Mouse (Mus musculus) lung, postnatal 0 days (tissue): ENCODE data around the gene Parvb.

Experiments
- CTCF ChIP-seq: IDR thresholded peaks from 2 replicates; pipeline ENCODE4 v1.5.1; 2016; ENCODE audit warnings: antibody characterized with exemption, mild to moderate bottlenecking
- EP300 ChIP-seq: IDR thresholded peaks from 2 replicates; pipeline ENCODE4 v1.6.1; 2016; ENCODE audit warnings: antibody characterized with exemption, mild to moderate bottlenecking, control low read depth

DNA sequence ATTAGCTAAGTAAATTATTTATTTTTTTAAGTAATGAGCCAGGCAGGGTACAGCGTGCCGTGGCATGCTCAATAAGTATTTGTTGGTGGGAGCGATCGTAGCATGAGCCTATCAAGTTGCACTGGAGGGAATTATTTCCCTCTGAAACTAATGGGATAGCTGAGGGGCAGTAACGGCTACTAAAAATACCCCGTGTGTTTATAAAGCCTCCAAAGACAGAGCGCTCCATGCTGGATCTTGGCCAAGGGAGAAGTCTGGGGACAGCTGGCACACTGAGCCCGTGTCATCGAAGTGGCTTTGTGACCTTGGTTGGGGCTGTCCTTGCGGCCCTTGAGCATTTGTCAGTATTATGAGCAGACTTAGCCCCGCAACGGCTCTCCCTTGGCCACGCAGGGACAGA lies 19.4 kb downstream of the Parvb start:
- TF ChIP-seq CTCF (no peak), EP300 (no peak)
